Mouse (Mus musculus) liver, adult 2 months (tissue): ENCODE measurements at regions not wholly inside any gene's neighbourhood (a gene's known extent, or its start where the extent isn't known, plus 50 kb on each side); places are given as distances from the start of the nearest gene placed in this dataset.
A peak's percentile ranks its signal among the peaks of the same experiment; 100 is the strongest.

Experiments
- DNase-seq: peaks from one replicate; pipeline ENCODE4 v3.0.0-alpha.2; 2011; ENCODE audit warnings: low read depth, low spot score; ENCODE audit errors: extremely low read depth
- H3K27ac ChIP-seq: fragments of 200-500 bp; replicated peaks from 2 replicates; pipeline ENCODE4 v1.5.1; 2012; ENCODE audit warnings: low read depth, mild to moderate bottlenecking, control low read depth, inconsistent platforms, low read length; ENCODE audit not compliant: insufficient read depth
- H3K27me3 ChIP-seq: fragments of 200-500 bp; 2 replicates; pipeline ENCODE4 v1.6.1; 2012; ENCODE audit warnings: mild to moderate bottlenecking, moderate library complexity, low read length, inconsistent platforms; ENCODE audit not compliant: control insufficient read depth, insufficient read depth
- H3K36me3 ChIP-seq: fragments of 200-500 bp; 2 replicates; pipeline ENCODE4 v1.6.1; 2012; ENCODE audit warnings: low read length, inconsistent platforms; ENCODE audit not compliant: control insufficient read depth, insufficient read depth
- H3K4me1 ChIP-seq: fragments of 200-500 bp; 2 replicates; pipeline ENCODE4 v1.6.1; 2011; ENCODE audit warnings: low read length; ENCODE audit not compliant: control insufficient read depth, insufficient read depth
- H3K4me3 ChIP-seq: fragments of 200-500 bp; 2 replicates; pipeline ENCODE4 v1.5.1; 2011; ENCODE audit warnings: low read depth, mild to moderate bottlenecking, control low read depth, low read length, moderate library complexity; ENCODE audit not compliant: insufficient read depth
- H3K79me2 ChIP-seq: fragments of 200-500 bp; 2 replicates; pipeline ENCODE4 v1.6.1; 2012; ENCODE audit warnings: inconsistent platforms, mild to moderate bottlenecking, low read length, moderate library complexity; ENCODE audit not compliant: control insufficient read depth, insufficient read depth
- H3K9ac ChIP-seq: fragments of 200-500 bp; 2 replicates; pipeline ENCODE4 v1.6.1; 2012; ENCODE audit warnings: low read depth, mild to moderate bottlenecking, control low read depth, inconsistent platforms, low read length
- CTCF ChIP-seq: fragments of 200-500 bp; IDR thresholded peaks from 2 replicates; pipeline ENCODE4 v1.5.1; 2011; ENCODE audit warnings: low read depth, low read length, control low read depth
- POLR2A ChIP-seq: fragments of 200-500 bp; IDR thresholded peaks from 2 replicates; pipeline ENCODE4 v1.6.1; 2011; ENCODE audit warnings: low read length, control low read depth; ENCODE audit not compliant: insufficient read depth; ENCODE audit errors: extremely low read depth
- WGBS: fragments of 180-500 bp; shearing (Covaris S2); methylation state at CpG from one replicate; pipeline ENCODE4 v1.1.7; 2018; 5-methylcytosine and 5-hydroxymethylcytosine counted together

DNA sequence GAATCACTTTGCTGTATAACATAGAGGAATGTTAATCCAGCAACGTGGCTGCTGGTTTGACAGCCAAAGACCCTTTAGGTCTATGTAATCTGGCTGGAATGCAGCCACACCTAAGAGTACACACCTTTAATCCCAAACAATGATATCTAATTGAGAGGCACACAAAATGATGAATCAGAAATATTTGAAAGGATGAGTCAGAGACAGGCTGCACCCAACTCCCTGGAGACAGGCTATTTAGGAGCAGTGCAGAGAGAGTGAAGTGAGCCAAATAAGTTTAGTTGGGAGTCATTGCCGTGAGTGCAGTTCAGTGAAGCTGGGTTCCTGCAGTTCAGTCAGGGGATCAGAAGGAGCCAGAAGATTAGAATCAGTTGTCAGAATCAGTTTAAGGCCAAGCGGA, 993.4 kb downstream of the Tecrl start:
- Histone ChIP-seq H3K9ac (no peak overlapping the region), H3K27me3 (no peaks in the 10 kb centered on the region), H3K36me3 (no peaks in the 10 kb centered on the region), H3K79me2 (no peaks in the 10 kb centered on the region), H3K27ac (no peak overlapping the region), H3K4me3 (no peak overlapping the region), H3K4me1 (no peaks in the 10 kb centered on the region)
- 59% methylated on average over 3 of the region's 3 CpGs for WGBS
- no peak for TF ChIP-seq CTCF
- TF ChIP-seq POLR2A: no peak
- no peak for DNase-seq

DNA sequence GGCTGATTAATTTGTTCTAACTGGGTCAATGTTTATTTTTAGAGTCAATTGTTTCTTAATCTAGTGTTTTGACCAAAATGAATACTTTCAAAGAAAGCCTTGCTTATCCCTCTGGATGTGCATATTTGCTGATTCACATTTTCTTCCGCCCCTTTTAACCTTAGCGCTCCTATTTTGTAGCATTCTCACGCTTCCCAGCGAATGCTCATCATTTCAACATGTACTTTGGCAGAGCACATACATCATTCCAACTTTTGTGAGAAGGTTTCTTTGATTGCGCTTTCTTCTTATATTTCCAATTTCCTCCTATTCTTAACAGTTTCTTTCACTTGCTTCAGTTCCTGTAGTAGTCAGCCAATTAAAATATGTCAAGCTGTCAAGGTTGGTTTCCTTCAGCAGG, 998.7 kb downstream of the Tecrl start:
- H3K4me1 ChIP-seq: no peaks in the 10 kb centered on the region
- no peak overlapping the region for H3K4me3 ChIP-seq
- no peak for DNase-seq
- H3K36me3 ChIP-seq: no peaks in the 10 kb centered on the region
- H3K9ac ChIP-seq: no peak overlapping the region
- 77% methylated on average over 5 of the region's 5 CpGs for WGBS
- no peak overlapping the region for H3K27ac ChIP-seq
- no peaks in the 10 kb centered on the region for H3K27me3 ChIP-seq
- no peaks in the 10 kb centered on the region for H3K79me2 ChIP-seq
- TF ChIP-seq CTCF (no peak), POLR2A (no peak)

DNA sequence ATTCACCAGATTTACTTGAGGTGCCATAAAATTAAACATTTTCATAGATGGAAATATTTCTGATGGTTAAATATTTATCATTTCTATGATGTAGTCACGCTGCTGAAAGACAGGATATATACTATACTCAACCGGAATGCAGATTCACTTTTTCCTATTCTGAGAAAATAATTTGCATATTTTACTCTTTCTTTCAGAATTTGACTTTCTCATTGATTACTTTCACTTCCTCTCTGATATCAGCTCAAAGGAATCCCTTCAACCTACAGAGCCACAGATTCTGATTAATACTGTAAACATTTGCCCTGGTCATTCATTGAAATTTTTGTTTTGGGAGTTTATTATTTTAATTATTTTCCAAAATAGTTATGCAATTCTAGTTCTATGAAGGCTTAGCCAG, 1003.9 kb downstream of the Tecrl start:
- H3K79me2 ChIP-seq: no peaks in the 10 kb centered on the region
- no peak overlapping the region for H3K4me3 ChIP-seq
- no peaks in the 10 kb centered on the region for H3K27me3 ChIP-seq
- DNase-seq: no peak
- H3K27ac ChIP-seq: no peak overlapping the region
- no peaks in the 10 kb centered on the region for H3K36me3 ChIP-seq
- WGBS: 73% methylated on average over 2 of the region's 2 CpGs
- TF ChIP-seq POLR2A: no peak
- no peaks in the 10 kb centered on the region for H3K4me1 ChIP-seq
- H3K9ac ChIP-seq: no peak overlapping the region

DNA sequence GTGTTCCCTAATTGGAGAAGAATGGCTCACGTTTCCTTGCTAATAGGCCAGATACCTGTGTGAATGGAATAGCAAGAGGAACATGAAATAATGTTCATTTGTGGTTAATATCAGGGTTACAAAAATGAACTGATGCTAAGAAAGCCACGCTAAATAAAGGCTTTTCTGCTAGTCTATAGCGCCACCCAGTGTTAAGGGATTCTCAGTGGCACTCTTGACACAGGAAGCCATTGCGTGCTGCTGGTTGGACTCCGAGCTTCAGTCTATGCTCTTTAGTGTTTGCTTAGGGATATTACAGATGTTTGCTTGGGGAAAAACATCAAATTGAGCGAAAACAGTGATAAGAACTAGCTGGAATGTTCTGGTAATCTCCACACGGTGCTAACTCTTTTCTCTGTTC, 1008.3 kb downstream of the Tecrl start:
- H3K27me3 ChIP-seq: no peaks in the 10 kb centered on the region
- WGBS: 4% methylated on average over 7 of the region's 7 CpGs
- H3K9ac ChIP-seq: no peak overlapping the region
- no peaks in the 10 kb centered on the region for H3K4me1 ChIP-seq
- no peaks in the 10 kb centered on the region for H3K79me2 ChIP-seq
- no peak for TF ChIP-seq POLR2A
- peak; percentile 37; the same call in 1 of the 2 replicates for TF ChIP-seq CTCF
- H3K36me3 ChIP-seq: no peaks in the 10 kb centered on the region
- DNase-seq: peak; percentile 45
- H3K27ac ChIP-seq: no peak overlapping the region
- H3K4me3 ChIP-seq: no peak overlapping the region

DNA sequence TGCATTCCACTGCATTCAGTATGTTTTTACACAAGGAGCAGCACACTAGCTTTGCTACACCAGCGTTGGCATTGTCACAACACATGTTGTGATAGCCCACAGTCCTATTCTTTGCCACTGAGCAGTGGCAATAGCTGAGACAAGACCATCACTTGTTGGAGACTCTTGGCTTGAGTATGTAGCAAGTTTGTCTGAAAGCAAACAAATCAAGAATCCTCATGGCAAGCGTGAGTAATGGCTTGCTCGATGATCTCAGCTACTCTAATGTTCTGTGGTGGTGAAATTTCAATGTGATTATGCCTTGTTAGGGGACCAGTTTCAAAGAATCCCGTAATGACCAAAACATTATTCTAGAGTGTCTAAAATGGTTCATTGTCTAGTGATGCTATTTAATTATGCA, 1030.6 kb downstream of the Tecrl start:
- Histone ChIP-seq H3K79me2 (no peaks in the 10 kb centered on the region), H3K4me1 (no peaks in the 10 kb centered on the region), H3K36me3 (no peaks in the 10 kb centered on the region), H3K27me3 (no peaks in the 10 kb centered on the region), H3K4me3 (no peak overlapping the region), H3K9ac (no peak overlapping the region), H3K27ac (no peak overlapping the region)
- DNase-seq: no peak
- 74% methylated on average over 4 of the region's 4 CpGs for WGBS
- no peak for TF ChIP-seq POLR2A
- no peak for TF ChIP-seq CTCF

DNA sequence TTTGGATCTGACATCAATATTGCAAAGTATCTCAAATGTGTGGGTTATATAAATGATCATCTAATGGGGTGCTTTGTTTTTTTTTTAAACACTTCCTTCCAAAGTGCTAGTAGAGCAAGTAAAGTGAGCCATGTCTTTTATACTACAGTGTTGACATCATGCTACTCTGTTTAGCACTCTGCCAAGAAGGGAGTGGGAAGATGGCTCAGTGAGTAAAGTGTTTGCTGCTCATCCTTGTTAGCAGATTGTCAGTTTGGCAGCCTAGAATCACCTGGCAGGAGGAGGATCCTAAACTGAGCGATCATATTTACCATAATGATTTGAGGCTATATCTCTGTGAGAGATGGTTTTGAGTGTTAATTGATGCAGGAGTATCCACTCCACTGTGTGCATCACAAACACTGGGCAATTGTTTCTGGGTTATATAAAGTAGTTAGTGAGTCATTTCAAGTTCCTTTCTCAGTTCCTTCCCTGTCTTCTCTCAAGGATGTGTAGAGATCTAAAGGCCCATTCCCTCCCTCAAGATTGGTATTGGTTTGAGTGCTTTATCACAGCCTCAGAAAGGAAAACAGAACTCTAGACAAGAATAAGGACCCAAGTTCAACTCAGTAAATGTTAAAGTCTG, 1035.2 kb downstream of the Tecrl start:
- H3K79me2 ChIP-seq: no peaks in the 10 kb centered on the region
- DNase-seq: no peak
- H3K27me3 ChIP-seq: no peaks in the 10 kb centered on the region
- H3K27ac ChIP-seq: no peak overlapping the region
- no peaks in the 10 kb centered on the region for H3K4me1 ChIP-seq
- WGBS: 84% methylated on average over 1 of the region's 1 CpGs
- no peak overlapping the region for H3K9ac ChIP-seq
- H3K4me3 ChIP-seq: no peak overlapping the region
- no peaks in the 10 kb centered on the region for H3K36me3 ChIP-seq
- no peak for TF ChIP-seq CTCF
- TF ChIP-seq POLR2A: no peak
